Mouse (Mus musculus): ENCODE results near the gene Ikbip. TPM values are rescaled to one million over a fixed set of nuclear protein-coding genes. Genes with fewer than 3 reads are reported as not detected.

The Ikbip gene
- total RNA-seq, 1 experiment: 28.1 TPM

GRCm38 (mm10) chr10:91131565-91131964, 48.8 kb downstream of the Ikbip start:
- DNase-seq (ENCODE audit: low read depth, low spot score): no peak
- no peak overlapping the region for H3K4me3 ChIP-seq (ENCODE audit: insufficient read depth in 1 of 2, low read depth in 1 of 2, low read length in 2 of 2, poor library complexity in 1 of 2, severe bottlenecking in 1 of 2)
- TF ChIP-seq CHD2 (IDR thresholded peaks at IDR 0.05; ENCODE audit: low read depth, low read length) (no peak), MAFK (IDR thresholded peaks at IDR 0.05; ENCODE audit: insufficient read depth, low read depth, low read length) (no peak), ZNF384 (IDR thresholded peaks at IDR 0.05; ENCODE audit: low read depth, low read length) (no peak), ZC3H11A (IDR thresholded peaks at IDR 0.05; ENCODE audit: borderline replicate concordance, low read depth, low read length) (no peak), HCFC1 (IDR thresholded peaks at IDR 0.05; ENCODE audit: borderline replicate concordance, insufficient read depth, low read length) (no peak)
- no peaks in the 10 kb centered on the region for H3K36me3 ChIP-seq (ENCODE audit: control insufficient read depth, insufficient read depth, low read length, poor library complexity, severe bottlenecking)
- H3K4me1 ChIP-seq (ENCODE audit: control insufficient read depth in 2 of 2, insufficient read depth in 2 of 2, low read length in 2 of 2, poor library complexity in 1 of 2): peaks cover 0 to 2% of the 10 kb centered on the region in 2 experiments; a peak in 1 of 4 replicates
- H3K27ac ChIP-seq (ENCODE audit: insufficient read depth, low read depth, low read length, poor library complexity, severe bottlenecking): no peak overlapping the region
- in situ Hi-C loops (cut with MboI; ENCODE audit: low sequenced_read_pairs in 2 of 2, unreplicated experiment in 2 of 2): no loop called here
- no peak overlapping the region for H3K9ac ChIP-seq (ENCODE audit: insufficient read depth, low read depth, low read length, poor library complexity, severe bottlenecking)
- no peaks in the 10 kb centered on the region for H3K9me3 ChIP-seq (ENCODE audit: control insufficient read depth, insufficient read depth, low read depth, low read length)

- in situ Hi-C loops (cut with MboI; ENCODE audit: low sequenced_read_pairs in 2 of 2, unreplicated experiment in 2 of 2): no loop called here
- TF ChIP-seq CHD2 (IDR thresholded peaks at IDR 0.05; ENCODE audit: low read depth, low read length) (no peak), ZC3H11A (IDR thresholded peaks at IDR 0.05; ENCODE audit: borderline replicate concordance, low read depth, low read length) (no peak), MAFK (IDR thresholded peaks at IDR 0.05; ENCODE audit: insufficient read depth, low read depth, low read length) (no peak), ZNF384 (IDR thresholded peaks at IDR 0.05; ENCODE audit: low read depth, low read length) (no peak), HCFC1 (IDR thresholded peaks at IDR 0.05; ENCODE audit: borderline replicate concordance, insufficient read depth, low read length) (no peak)
- H3K27ac ChIP-seq (ENCODE audit: insufficient read depth, low read depth, low read length, poor library complexity, severe bottlenecking): no peak overlapping the region
Observed at GRCm38 (mm10) chr10:91135302-91135972, 52.7 kb downstream of the Ikbip start.

GRCm38 (mm10) chr10:91137400-91137799, 54.7 kb downstream of the Ikbip start:
- H3K4me1 ChIP-seq (ENCODE audit: control insufficient read depth in 2 of 2, insufficient read depth in 2 of 2, low read length in 2 of 2, poor library complexity in 1 of 2): peaks cover 0 to 3% of the 10 kb centered on the region in 2 experiments; a peak in 1 of 4 replicates
- no peak for DNase-seq (ENCODE audit: low read depth, low spot score)
- H3K9me3 ChIP-seq (ENCODE audit: control insufficient read depth, insufficient read depth, low read depth, low read length): no peaks in the 10 kb centered on the region
- H3K9ac ChIP-seq (ENCODE audit: insufficient read depth, low read depth, low read length, poor library complexity, severe bottlenecking): no peak overlapping the region
- H3K36me3 ChIP-seq (ENCODE audit: control insufficient read depth, insufficient read depth, low read length, poor library complexity, severe bottlenecking): no peaks in the 10 kb centered on the region
- 0 out of 4 replicates have a peak overlapping the region, but pooled peaks of 1 of the 2 experiments have one; percentile 5 for H3K4me3 ChIP-seq (ENCODE audit: insufficient read depth in 1 of 2, low read depth in 1 of 2, low read length in 2 of 2, poor library complexity in 1 of 2, severe bottlenecking in 1 of 2)
- H3K27ac ChIP-seq (ENCODE audit: insufficient read depth, low read depth, low read length, poor library complexity, severe bottlenecking): no peak overlapping the region
- TF ChIP-seq MAFK (IDR thresholded peaks at IDR 0.05; ENCODE audit: insufficient read depth, low read depth, low read length) (no peak), HCFC1 (IDR thresholded peaks at IDR 0.05; ENCODE audit: borderline replicate concordance, insufficient read depth, low read length) (no peak), ZNF384 (IDR thresholded peaks at IDR 0.05; ENCODE audit: low read depth, low read length) (no peak)
- in situ Hi-C loops (cut with MboI; ENCODE audit: low sequenced_read_pairs in 2 of 2, unreplicated experiment in 2 of 2): no loop called here

More at GRCm38 (mm10) chr10:91135302-91135972, 52.7 kb downstream of the Ikbip start:
- Histone ChIP-seq H3K4me3 (ENCODE audit: insufficient read depth in 1 of 2, low read depth in 1 of 2, low read length in 2 of 2, poor library complexity in 1 of 2, severe bottlenecking in 1 of 2) (no peak overlapping the region), H3K9ac (ENCODE audit: insufficient read depth, low read depth, low read length, poor library complexity, severe bottlenecking) (no peak overlapping the region), H3K9me3 (ENCODE audit: control insufficient read depth, insufficient read depth, low read depth, low read length) (no peaks in the 10 kb centered on the region), H3K4me1 (ENCODE audit: control insufficient read depth in 2 of 2, insufficient read depth in 2 of 2, low read length in 2 of 2, poor library complexity in 1 of 2) (peaks cover 0 to 3% of the 10 kb centered on the region in 2 experiments; a peak in 1 of 4 replicates), H3K36me3 (ENCODE audit: control insufficient read depth, insufficient read depth, low read length, poor library complexity, severe bottlenecking) (no peaks in the 10 kb centered on the region)
- no peak for DNase-seq (ENCODE audit: low read depth, low spot score)

GRCm38 (mm10) chr10:91138317-91138716, 55.6 kb downstream of the Ikbip start:
- H3K4me1 ChIP-seq (ENCODE audit: control insufficient read depth in 2 of 2, insufficient read depth in 2 of 2, low read length in 2 of 2, poor library complexity in 1 of 2): peaks cover 0 to 5% of the 10 kb centered on the region in 2 experiments; a peak in 2 of 4 replicates
- no peak overlapping the region for H3K27ac ChIP-seq (ENCODE audit: insufficient read depth, low read depth, low read length, poor library complexity, severe bottlenecking)
- H3K9ac ChIP-seq (ENCODE audit: insufficient read depth, low read depth, low read length, poor library complexity, severe bottlenecking): no peak overlapping the region
- no peaks in the 10 kb centered on the region for H3K9me3 ChIP-seq (ENCODE audit: control insufficient read depth, insufficient read depth, low read depth, low read length)
- no peak for DNase-seq (ENCODE audit: low read depth, low spot score)
- no peak overlapping the region for H3K4me3 ChIP-seq (ENCODE audit: insufficient read depth in 1 of 2, low read depth in 1 of 2, low read length in 2 of 2, poor library complexity in 1 of 2, severe bottlenecking in 1 of 2)
- H3K36me3 ChIP-seq (ENCODE audit: control insufficient read depth, insufficient read depth, low read length, poor library complexity, severe bottlenecking): no peaks in the 10 kb centered on the region
- TF ChIP-seq HCFC1 (IDR thresholded peaks at IDR 0.05; ENCODE audit: borderline replicate concordance, insufficient read depth, low read length): no peak
- no peak for TF ChIP-seq CHD2 (IDR thresholded peaks at IDR 0.05; ENCODE audit: low read depth, low read length)
- TF ChIP-seq ZNF384 (IDR thresholded peaks at IDR 0.05; ENCODE audit: low read depth, low read length): no peak
- no peak for TF ChIP-seq MAFK (IDR thresholded peaks at IDR 0.05; ENCODE audit: insufficient read depth, low read depth, low read length)
- no peak for TF ChIP-seq ZC3H11A (IDR thresholded peaks at IDR 0.05; ENCODE audit: borderline replicate concordance, low read depth, low read length)
- in situ Hi-C loops (cut with MboI; ENCODE audit: low sequenced_read_pairs in 2 of 2, unreplicated experiment in 2 of 2): no loop called here

All from ES-E14 (cell line).